Mouse (Mus musculus): Measurements from ENCODE around the gene Camk2n2.

Gene Camk2n2

GRCm38 (mm10) chr16:20611357-20612227 lies 9.5 kb downstream of the Camk2n2 start, which contains the start of the genes Eef1akmt4, Gm49333 and Alg3:
Gene Eef1akmt4, plus strand, starts transcription at chr16:20611593.
Gene Gm49333, plus strand, starts transcription at chr16:20611610.
Gene Alg3, minus strand, starts transcription at chr16:20611735.
- peak; percentile 92 to 97 for DNase-seq (ENCODE audit: inconsistent age in 2 of 2, low spot score in 1 of 2)

- DNase-seq (ENCODE audit: inconsistent age in 2 of 2, low spot score in 1 of 2) = peak; percentile 78 to 94
Measured at GRCm38 (mm10) chr16:20610501-20611356, 10.4 kb downstream of the Camk2n2 start.

DNA sequence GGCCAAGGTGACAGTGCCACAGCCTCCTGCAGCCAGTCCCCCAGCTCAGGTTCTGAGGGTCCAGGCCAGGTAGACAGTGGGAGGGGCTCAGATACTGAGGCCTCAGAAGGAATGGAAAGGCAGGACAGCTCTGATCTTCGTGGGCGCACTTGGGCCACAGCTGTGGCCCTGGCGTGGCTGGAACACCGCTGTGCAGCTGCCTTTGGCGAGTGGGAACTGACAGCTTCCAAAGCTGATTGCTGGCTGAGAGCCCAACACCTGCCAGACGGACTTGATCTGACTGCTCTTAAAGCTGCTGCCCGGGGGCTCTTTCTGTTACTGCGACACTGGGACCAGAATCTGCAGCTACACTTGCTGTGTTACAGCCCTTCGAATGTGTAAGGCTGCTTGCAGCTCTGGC lies 16.4 kb downstream of the Camk2n2 start:
- DNase-seq (ENCODE audit: inconsistent age in 2 of 2, low spot score in 1 of 2) = no peak

GRCm38 (mm10) chr16:20600511-20600910 lies 20.6 kb downstream of the Camk2n2 start:
- no peak for DNase-seq (ENCODE audit: inconsistent age in 2 of 2, low spot score in 1 of 2)

GRCm38 (mm10) chr16:20596687-20597441 lies 24.2 kb downstream of the Camk2n2 start:
- DNase-seq (ENCODE audit: inconsistent age in 2 of 2, low spot score in 1 of 2) = no peak

GRCm38 (mm10) chr16:20595737-20596136 lies 25.4 kb downstream of the Camk2n2 start:
- no peak for DNase-seq (ENCODE audit: inconsistent age in 2 of 2, low spot score in 1 of 2)

DNA sequence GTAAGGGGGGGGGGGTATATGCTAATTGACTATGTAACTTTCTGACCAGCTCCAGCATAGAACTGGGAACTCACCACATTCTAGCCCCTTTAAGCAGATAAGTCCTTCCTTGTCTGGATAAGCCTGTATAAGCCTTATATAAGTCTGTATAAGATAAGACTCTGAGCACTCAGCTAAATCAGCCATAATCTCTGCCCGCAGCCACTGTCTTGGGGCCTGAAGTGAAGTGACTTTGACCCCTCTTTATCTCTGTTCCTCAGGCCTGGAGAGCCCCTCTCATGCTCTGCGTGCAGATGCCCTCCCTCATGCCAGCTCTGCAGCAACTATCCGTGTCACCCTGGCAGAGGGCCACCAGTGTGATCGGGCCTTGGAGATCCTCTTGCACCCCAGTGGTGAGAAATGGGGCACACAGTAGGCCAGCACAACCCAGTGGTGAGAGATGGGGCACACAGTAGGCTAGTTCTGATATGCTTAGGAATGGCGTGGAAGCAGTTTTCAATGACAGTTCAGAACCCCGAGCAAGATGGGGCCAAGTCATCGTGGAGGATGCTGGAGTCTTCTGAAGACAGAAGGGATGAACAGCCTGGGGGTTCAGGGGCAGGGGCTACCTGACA lies 25.9 kb downstream of the Camk2n2 start:
- no peak for DNase-seq (ENCODE audit: inconsistent age in 2 of 2, low spot score in 1 of 2)

DNA sequence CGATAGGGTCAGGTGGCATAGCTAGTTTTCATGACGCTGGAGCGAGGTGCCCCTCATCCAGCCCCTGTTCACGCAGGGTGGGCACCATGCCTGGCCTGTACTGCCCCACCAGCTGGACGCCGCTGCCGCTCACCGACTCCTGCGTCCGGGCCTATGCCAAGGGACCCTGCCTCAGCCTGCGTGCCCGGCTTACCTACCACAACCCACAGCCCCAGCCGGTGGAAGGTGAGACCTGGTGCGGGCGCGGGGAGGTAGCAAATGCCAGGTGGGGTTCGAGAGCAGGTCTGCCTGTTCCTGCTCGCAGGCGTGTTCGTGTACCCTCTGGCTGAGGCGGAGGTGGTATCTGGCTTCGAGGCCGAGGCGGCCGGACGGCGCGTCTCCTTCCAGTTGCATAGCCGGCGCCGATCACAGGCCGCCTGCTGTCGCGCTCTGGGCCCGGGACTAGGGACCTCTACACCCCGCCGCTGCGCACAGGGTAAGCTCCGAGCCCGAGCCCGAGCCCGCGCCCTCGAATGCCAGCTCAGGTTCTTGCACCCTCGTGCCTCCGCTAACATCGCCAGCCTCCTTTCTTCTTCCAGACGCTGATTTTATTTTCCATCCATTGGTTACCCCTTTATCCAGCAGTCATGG lies 29.9 kb downstream of the Camk2n2 start:
- DNase-seq (ENCODE audit: inconsistent age in 2 of 2, low spot score in 1 of 2) = no peak

GRCm38 (mm10) chr16:20590680-20591038 lies 30.4 kb downstream of the Camk2n2 start:
- DNase-seq (ENCODE audit: inconsistent age in 2 of 2, low spot score in 1 of 2) = no peak

- peak; percentile 30 to 60 for DNase-seq (ENCODE audit: inconsistent age in 2 of 2, low spot score in 1 of 2)
Measured at GRCm38 (mm10) chr16:20589939-20590679, 31.0 kb downstream of the Camk2n2 start.

DNA sequence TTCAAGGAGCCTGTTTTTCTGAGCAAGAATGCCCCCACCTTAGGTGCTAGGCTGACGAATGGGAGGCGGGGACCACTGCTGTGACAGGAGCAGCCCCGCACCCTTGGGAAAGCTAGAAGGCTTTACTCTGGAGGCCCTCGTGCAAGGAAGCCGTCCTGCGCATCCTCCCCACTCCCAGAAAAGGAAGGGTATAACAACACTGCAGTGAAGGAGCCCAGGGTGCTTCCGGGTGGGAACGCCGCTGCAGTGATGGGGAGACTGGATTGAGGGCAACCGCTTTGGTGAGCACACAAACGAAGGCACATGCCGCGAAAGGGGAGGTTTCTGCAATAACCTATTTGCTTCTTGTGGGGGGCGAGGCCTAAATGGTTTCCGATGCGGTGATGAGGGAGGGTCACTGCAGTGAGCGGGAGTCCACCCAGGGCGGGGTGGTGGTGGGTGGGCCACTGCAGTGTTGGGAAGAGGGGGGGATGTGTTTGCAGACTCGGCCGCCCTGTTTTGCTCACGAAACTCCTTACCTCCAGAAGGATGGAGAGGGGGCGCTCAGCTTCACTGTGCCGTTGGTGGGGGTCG lies 31.6 kb downstream of the Camk2n2 start, which contains the start of gene Vwa5b2:
Vwa5b2 (plus strand) TSS at position 106 of the 573 bp plus-strand sequence.
- no peak for DNase-seq (ENCODE audit: inconsistent age in 2 of 2, low spot score in 1 of 2)

Data from adrenal gland, adult (tissue).